Mouse (Mus musculus): ENCODE data around the gene Clp1. TPM values are rescaled to one million over a fixed set of nuclear protein-coding genes. Genes with fewer than 3 reads are reported as not detected.

Gene Clp1
- polyA plus RNA-seq, 1 experiment from 2014 or later: 54.4 TPM

DNA sequence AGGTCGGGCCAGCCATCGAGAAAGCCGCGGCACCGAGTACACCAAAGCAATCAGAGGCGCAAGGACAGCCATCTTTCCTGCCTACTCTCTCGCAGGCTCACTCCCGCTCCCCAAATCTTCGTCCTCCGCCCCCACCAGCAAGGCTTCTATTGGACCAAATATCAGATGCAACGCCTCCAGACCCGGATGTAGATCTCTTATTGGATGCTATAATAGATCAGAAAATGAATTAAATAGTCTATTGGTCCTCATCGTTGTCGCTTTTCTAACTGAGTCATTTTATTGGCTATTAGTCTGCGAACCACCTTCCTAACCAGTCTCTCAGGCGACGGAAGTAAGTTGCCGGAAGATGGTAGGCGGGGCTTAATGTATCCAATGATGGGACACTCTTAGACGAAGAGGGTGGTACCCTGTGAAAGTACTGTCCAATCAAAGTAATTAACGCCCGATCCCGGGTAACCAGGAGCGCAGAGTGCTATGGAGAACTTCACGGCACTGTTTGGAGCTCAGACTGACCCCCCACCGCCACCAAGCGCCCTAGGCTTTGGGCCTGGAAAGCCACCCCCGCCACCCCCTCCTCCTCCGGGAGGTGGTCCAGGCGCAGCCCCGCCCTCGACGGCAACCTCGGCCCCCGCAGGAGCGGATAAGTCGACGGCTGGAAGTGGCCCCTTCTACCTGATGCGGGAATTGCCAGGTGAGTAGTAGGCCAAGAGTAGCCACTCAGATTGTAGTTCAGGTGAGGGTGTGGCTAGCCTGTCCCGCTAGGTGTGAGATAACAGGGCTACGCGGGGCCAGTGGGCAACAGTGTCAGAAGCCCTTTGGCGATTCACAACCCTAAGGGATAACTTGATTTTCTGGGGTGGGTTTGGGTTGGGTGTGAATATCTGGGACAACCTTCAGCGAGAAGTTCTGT lies 48.9 kb downstream of the Clp1 start, which contains the start of the genes Gm28635 and Med19:
TSS of gene Gm28635 (minus strand) at position 74 of the 913 bp plus-strand sequence.
TSS of gene Med19 (plus strand) at position 435 of the 913 bp plus-strand sequence.
- Histone ChIP-seq H3K27ac (ENCODE audit: low read depth, low read length) (peak within 1 kb of the TSS; percentile 17; the same call in 1 of the 2 replicates), H3K9me3 (ENCODE audit: control insufficient read depth, low read length) (no peaks in the 10 kb centered on the region), H3K9ac (ENCODE audit: low read length) (peak within 1 kb of the TSS; percentile 81), H3K27me3 (ENCODE audit: control insufficient read depth, insufficient read depth, low read length) (no peaks in the 10 kb centered on the region), H3K4me2 (peak within 1 kb of the TSS; percentile 73), H3K36me3 (ENCODE audit: control insufficient read depth, insufficient read depth, low read length) (peaks cover 6% of the 10 kb centered on the region; the same call in 1 of the 2 replicates), H3K4me1 (ENCODE audit: control insufficient read depth, insufficient read depth, low read length) (peaks cover 9% of the 10 kb centered on the region), H3K4me3 (ENCODE audit: low read depth, low read length) (peak within 1 kb of the TSS; percentile 85)
- under 1% methylated on average over 43 of the region's 44 CpGs for WGBS
- peak; percentile 100 for ATAC-seq (ENCODE audit: low FRiP score)
- peak; percentile 98 for DNase-seq (ENCODE audit: low spot score, missing footprints)

DNA sequence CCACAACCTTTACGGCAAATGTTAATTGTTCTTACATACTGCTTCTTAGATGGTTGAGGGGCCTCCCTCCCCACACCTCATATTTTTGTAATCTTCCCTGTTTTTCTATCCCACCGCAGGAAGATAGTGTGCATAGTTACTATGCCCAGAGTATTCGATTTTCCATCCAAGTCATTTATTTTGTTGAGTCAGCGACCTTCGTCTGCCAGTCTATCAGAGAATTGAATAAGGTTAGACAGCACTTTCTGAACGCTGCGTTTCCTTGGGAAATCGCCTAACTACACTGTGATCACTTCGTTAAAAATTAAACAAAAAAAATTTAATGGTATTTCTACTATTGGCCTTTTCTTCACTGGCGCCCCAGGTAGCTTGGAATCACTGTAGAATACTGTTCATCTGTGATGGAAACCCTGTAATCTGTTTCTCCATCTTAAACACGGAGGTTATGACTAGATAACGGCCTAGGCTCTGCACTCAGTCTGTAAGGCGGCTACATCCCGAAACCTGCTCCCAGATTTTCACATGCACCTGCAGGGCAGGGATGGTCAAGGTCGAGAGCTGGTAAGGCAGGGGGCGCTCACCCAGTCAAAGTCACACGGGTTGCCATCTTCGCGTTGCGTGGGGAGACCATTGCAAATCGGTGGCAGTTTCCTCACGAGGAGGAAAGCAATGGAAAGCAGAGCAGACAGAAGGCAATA lies 49.7 kb downstream of the Clp1 start:
- no peaks in the 10 kb centered on the region for H3K9me3 ChIP-seq (ENCODE audit: control insufficient read depth, low read length)
- peaks cover 9% of the 10 kb centered on the region for H3K4me1 ChIP-seq (ENCODE audit: control insufficient read depth, insufficient read depth, low read length)
- H3K36me3 ChIP-seq (ENCODE audit: control insufficient read depth, insufficient read depth, low read length): peaks cover 6% of the 10 kb centered on the region; the same call in 1 of the 2 replicates
- H3K4me2 ChIP-seq: peak overlapping the region; percentile 73
- H3K9ac ChIP-seq (ENCODE audit: low read length): peak overlapping the region; percentile 71
- peak; percentile 90 for DNase-seq (ENCODE audit: low spot score, missing footprints)
- peak overlapping the region; percentile 14; the same call in 1 of the 2 replicates for H3K27ac ChIP-seq (ENCODE audit: low read depth, low read length)
- WGBS: 10% methylated on average over 22 of the region's 22 CpGs
- peak; percentile 60 for ATAC-seq (ENCODE audit: low FRiP score)
- H3K4me3 ChIP-seq (ENCODE audit: low read depth, low read length): peak overlapping the region; percentile 65
- no peaks in the 10 kb centered on the region for H3K27me3 ChIP-seq (ENCODE audit: control insufficient read depth, insufficient read depth, low read length)

MicroRNA genes within 50 kb of the gene (microRNA counts, 519-probe panel; counts per million panel counts)
- microRNA mmu-miR-130a: 7,881 counts per million, percentile 97 among the panel's probes with 10 or more counts

Small RNA genes lying within 50 kb of the gene (microRNA-seq; reads per million reads assigned to microRNA genes)
- 39,983 reads per million, percentile 99 among the genes with 10 or more reads in this experiment for gene Mir130a

Other genes starting within 250 kb of the Clp1 start
- gene Ctnnd1, start 76.6 kb downstream of the Clp1 start, polyA plus RNA-seq (2014; fragmentation: Nextera tagmentation; extraction: Ambion mirVana): 36.8 and 38.3 TPM in 2 replicates
- gene Btbd18, start 68.3 kb downstream of the Clp1 start, polyA plus RNA-seq (2014; fragmentation: Nextera tagmentation; extraction: Ambion mirVana): 0.19 and 0.41 TPM in 2 replicates
- gene Selenoh, start 56.6 kb downstream of the Clp1 start, polyA plus RNA-seq (2014; fragmentation: Nextera tagmentation; extraction: Ambion mirVana): 450 and 473 TPM in 2 replicates
- gene Gm28635, start 49.3 kb downstream of the Clp1 start, polyA plus RNA-seq (2014; fragmentation: Nextera tagmentation; extraction: Ambion mirVana): not detected in 2 replicates
- gene Med19, start 48.9 kb downstream of the Clp1 start, polyA plus RNA-seq (2014; fragmentation: Nextera tagmentation; extraction: Ambion mirVana): 70.7 and 73.2 TPM in 2 replicates
- 193 and 195 TPM in 2 replicates for gene Tmx2, start 48.2 kb downstream of the Clp1 start, polyA plus RNA-seq (2014; fragmentation: Nextera tagmentation; extraction: Ambion mirVana)
- gene Zdhhc5, start 12.2 kb downstream of the Clp1 start, polyA plus RNA-seq (2014; fragmentation: Nextera tagmentation; extraction: Ambion mirVana): 22.4 and 23.9 TPM in 2 replicates
- 13.6 and 14.2 TPM in 2 replicates for gene Ypel4, start 6.7 kb upstream of the Clp1 start, polyA plus RNA-seq (2014; fragmentation: Nextera tagmentation; extraction: Ambion mirVana)
- gene Gm19426, start 16.3 kb upstream of the Clp1 start, polyA plus RNA-seq (2014; fragmentation: Nextera tagmentation; extraction: Ambion mirVana): 4.5 and 6.5 TPM in 2 replicates
- gene Serping1, start 48.1 kb upstream of the Clp1 start, polyA plus RNA-seq (2014; fragmentation: Nextera tagmentation; extraction: Ambion mirVana): 37.0 and 39.2 TPM in 2 replicates
- 39.4 and 39.5 TPM in 2 replicates for gene Ube2l6, start 71.5 kb upstream of the Clp1 start, polyA plus RNA-seq (2014; fragmentation: Nextera tagmentation; extraction: Ambion mirVana)
- 0.15 TPM in 1 of 2 replicates, not detected in the other for gene Smtnl1, start 95.3 kb upstream of the Clp1 start, polyA plus RNA-seq (2014; fragmentation: Nextera tagmentation; extraction: Ambion mirVana)
- gene Timm10, start 99.6 kb upstream of the Clp1 start, polyA plus RNA-seq (2014; fragmentation: Nextera tagmentation; extraction: Ambion mirVana): 38.1 and 43.1 TPM in 2 replicates
- gene Slc43a1, start 111.5 kb upstream of the Clp1 start, polyA plus RNA-seq (2014; fragmentation: Nextera tagmentation; extraction: Ambion mirVana): 16.3 and 18.6 TPM in 2 replicates
- gene Rtn4rl2, start 159.4 kb upstream of the Clp1 start, polyA plus RNA-seq (2014; fragmentation: Nextera tagmentation; extraction: Ambion mirVana): 1.4 and 1.6 TPM in 2 replicates
- 17.6 and 19.0 TPM in 2 replicates for gene Slc43a3, start 209.2 kb upstream of the Clp1 start, polyA plus RNA-seq (2014; fragmentation: Nextera tagmentation; extraction: Ambion mirVana)

Data from midbrain, embryonic 11.5 days (tissue).